Mouse (Mus musculus): ENCODE data around the gene Olfr898. TPM values are rescaled to one million over a fixed set of nuclear protein-coding genes. Genes with fewer than 3 reads are reported as not detected.
A peak's percentile ranks its signal among the peaks of the same experiment; 100 is the strongest.

Gene Olfr898
- polyA plus RNA-seq (2012; rRNA removed) = not detected in 2 replicates

- no peak for DNase-seq (ENCODE audit: extremely low spot score in 1 of 2, low spot score in 1 of 2)
Observed at GRCm38 (mm10) chr9:38348111-38348510, at the start of gene Olfr898. Olfr898 (plus strand) TSS chr9:38348411.

GRCm38 (mm10) chr9:38328760-38329159 is 19.5 kb upstream of the Olfr898 start, which contains the start of gene Olfr25:
Olfr25 (plus strand) TSS chr9:38329060.
- peak in 1 of 2 experiments; percentile 1 for DNase-seq (ENCODE audit: extremely low spot score in 1 of 2, low spot score in 1 of 2)

- DNase-seq (ENCODE audit: extremely low spot score in 1 of 2, low spot score in 1 of 2) = no peak
Observed at GRCm38 (mm10) chr9:38366596-38366995, 18.4 kb downstream of the Olfr898 start, which contains the start of gene Olfr250. Olfr250 (plus strand) TSS chr9:38366896.

- no peak for DNase-seq (ENCODE audit: extremely low spot score in 1 of 2, low spot score in 1 of 2)
Observed at GRCm38 (mm10) chr9:38376786-38377185, 28.6 kb downstream of the Olfr898 start, which contains the start of gene Olfr251. Olfr251 (plus strand) TSS chr9:38377086.

GRCm38 (mm10) chr9:38401398-38401797 is 53.2 kb downstream of the Olfr898 start, which contains the start of gene Olfr147:
Olfr147 (plus strand) TSS chr9:38401698.
- no peak for DNase-seq (ENCODE audit: extremely low spot score in 1 of 2, low spot score in 1 of 2)

Other genes starting within 250 kb of the Olfr898 start
- gene Olfr888, start 240.3 kb upstream of the Olfr898 start, polyA plus RNA-seq (2012; rRNA removed) = not detected in 2 replicates
- gene Olfr889, start 233.2 kb upstream of the Olfr898 start, polyA plus RNA-seq (2012; rRNA removed) = not detected in 2 replicates
- not detected in 2 replicates for gene Olfr890, start 205.9 kb upstream of the Olfr898 start, polyA plus RNA-seq (2012; rRNA removed)
- not detected in 2 replicates for gene Olfr891, start 167.6 kb upstream of the Olfr898 start, polyA plus RNA-seq (2012; rRNA removed)
- not detected in 2 replicates for gene Olfr893, start 140.0 kb upstream of the Olfr898 start, polyA plus RNA-seq (2012; rRNA removed)
- gene Olfr894, start 130.4 kb upstream of the Olfr898 start, polyA plus RNA-seq (2012; rRNA removed) = not detected in 2 replicates
- not detected in 2 replicates for gene Olfr143, start 95.6 kb upstream of the Olfr898 start, polyA plus RNA-seq (2012; rRNA removed)
- gene Olfr895, start 80.6 kb upstream of the Olfr898 start, polyA plus RNA-seq (2012; rRNA removed) = not detected in 2 replicates
- gene Olfr896-ps1, start 57.3 kb upstream of the Olfr898 start, polyA plus RNA-seq (2012; rRNA removed) = not detected in 2 replicates
- gene Olfr25, start 19.4 kb upstream of the Olfr898 start, polyA plus RNA-seq (2012; rRNA removed) = not detected in 2 replicates
- gene Olfr250, start 18.5 kb downstream of the Olfr898 start, polyA plus RNA-seq (2012; rRNA removed) = not detected in 2 replicates
- gene Olfr251, start 28.7 kb downstream of the Olfr898 start, polyA plus RNA-seq (2012; rRNA removed) = not detected in 2 replicates
- not detected in 2 replicates for gene Olfr147, start 53.3 kb downstream of the Olfr898 start, polyA plus RNA-seq (2012; rRNA removed)
- not detected in 2 replicates for gene Olfr901, start 81.0 kb downstream of the Olfr898 start, polyA plus RNA-seq (2012; rRNA removed)
- not detected in 2 replicates for gene Olfr902, start 99.2 kb downstream of the Olfr898 start, polyA plus RNA-seq (2012; rRNA removed)
- gene Olfr904, start 114.7 kb downstream of the Olfr898 start, polyA plus RNA-seq (2012; rRNA removed) = not detected in 2 replicates
- not detected in 2 replicates for gene Olfr905, start 122.7 kb downstream of the Olfr898 start, polyA plus RNA-seq (2012; rRNA removed)
- not detected in 2 replicates for gene Olfr906, start 138.7 kb downstream of the Olfr898 start, polyA plus RNA-seq (2012; rRNA removed)
- not detected in 2 replicates for gene Olfr907, start 147.4 kb downstream of the Olfr898 start, polyA plus RNA-seq (2012; rRNA removed)
- gene Olfr911-ps1, start 173.2 kb downstream of the Olfr898 start, polyA plus RNA-seq (2012; rRNA removed) = not detected in 2 replicates
- not detected in 2 replicates for gene Olfr910, start 189.4 kb downstream of the Olfr898 start, polyA plus RNA-seq (2012; rRNA removed)
- gene Olfr912, start 231.8 kb downstream of the Olfr898 start, polyA plus RNA-seq (2012; rRNA removed) = not detected in 2 replicates
- not detected in 2 replicates for gene Olfr913, start 244.3 kb downstream of the Olfr898 start, polyA plus RNA-seq (2012; rRNA removed)

Measured in frontal cortex, adult 2 months (tissue).